Mouse (Mus musculus) heart, adult 2 months (tissue): ENCODE data around the gene Creb1.

ENCODE experiments used
- CTCF ChIP-seq: fragments of 200-600 bp; IDR thresholded peaks from 2 replicates; pipeline ENCODE4 v1.8.1; 2022; ENCODE audit warnings: antibody characterized with exemption, mild to moderate bottlenecking, moderate library complexity
- POLR2A ChIP-seq: fragments of 200-500 bp; IDR thresholded peaks from 2 replicates; pipeline ENCODE4 v1.6.1; 2011; ENCODE audit warnings: mild to moderate bottlenecking, low read depth, low read length, control low read depth; ENCODE audit not compliant: insufficient read depth

DNA sequence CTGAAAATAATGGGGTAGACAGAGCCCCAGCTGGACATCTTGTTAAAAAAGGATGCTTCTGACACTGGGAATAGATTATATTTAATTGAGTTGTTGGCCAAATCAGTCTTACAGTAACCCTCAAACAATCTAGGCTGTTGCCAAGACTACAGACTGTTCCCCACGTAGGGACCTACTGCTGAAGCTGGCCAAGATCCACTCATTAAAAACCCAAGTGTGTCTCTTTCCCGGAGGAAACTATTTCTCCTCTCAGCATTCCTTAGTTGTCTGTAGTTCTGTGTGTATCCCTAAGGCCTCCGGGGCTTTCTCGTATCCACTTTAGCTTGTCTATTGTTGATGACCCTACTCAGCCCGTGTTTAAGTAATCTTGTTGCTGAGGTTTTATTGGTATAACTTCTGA lies 99.1 kb downstream of the Creb1 start:
- TF ChIP-seq CTCF, result no peak
- TF ChIP-seq POLR2A, result no peak
